Mouse (Mus musculus): ENCODE measurements around the gene Gm13212. TPM values are rescaled to one million over a fixed set of nuclear protein-coding genes. Genes with fewer than 3 reads are reported as not detected.
A peak's percentile ranks its signal among the peaks of the same experiment; 100 is the strongest.
"Not testable (repeated sequence)": the region's sequence is repeated elsewhere in the genome, so short reads cannot be mapped to it uniquely, and the experiment has no call there.

The Gm13212 gene
- total RNA-seq (2012; rRNA removed): 15.2 and 20.4 TPM in 2 replicates
- polyA plus RNA-seq (2012; ENCODE audit: insufficient read depth in 1 of 2, insufficient read length in 2 of 2, low read depth in 1 of 2, low replicate concordance in 2 of 2, missing spikeins in 1 of 2): 10 to 100 TPM in 1 of 2 experiments, not detected in 1; 11.6 TPM

- H3K4me3 ChIP-seq (ENCODE audit: control insufficient read depth in 1 of 2, insufficient read depth in 1 of 2, low read depth in 2 of 2, low read length in 2 of 2): peak within 1 kb of the TSS; percentile 69 to 77
- peak; percentile 35; the same call in 1 of the 2 replicates for TF ChIP-seq ELF1 (IDR thresholded peaks at IDR 0.05; ENCODE audit: low read depth, low read length)
- TF ChIP-seq TBP (IDR thresholded peaks at IDR 0.05; ENCODE audit: low read depth, low read length): peak; percentile 38; the same call in 1 of the 2 replicates
- peak; percentile 17; the same call in 1 of the 2 replicates for TF ChIP-seq SIN3A (IDR thresholded peaks at IDR 0.05; ENCODE audit: low read length)
- TF ChIP-seq USF1 (IDR thresholded peaks at IDR 0.05; ENCODE audit: low read depth, low read length): peak; percentile 54; the same call in 1 of the 2 replicates
- TF ChIP-seq POLR2A (IDR thresholded peaks at IDR 0.05; ENCODE audit: control insufficient read depth in 1 of 2, insufficient read depth in 1 of 2, low read depth in 1 of 2, low read length in 2 of 2, poor library complexity in 1 of 2): peak; percentile 43 to 62; a peak in 3 of 4 replicates
- TF ChIP-seq HCFC1 (IDR thresholded peaks at IDR 0.05; ENCODE audit: low read depth, low read length): peak; percentile 51; the same call in 1 of the 2 replicates
- H3K36me3 ChIP-seq (ENCODE audit: control insufficient read depth in 1 of 2, insufficient read depth in 2 of 2, low read length in 2 of 2); H3K27me3 ChIP-seq (ENCODE audit: control insufficient read depth in 1 of 2, insufficient read depth in 2 of 2, low read length in 2 of 2); H3K4me1 ChIP-seq (ENCODE audit: control insufficient read depth in 1 of 2, insufficient read depth in 2 of 2, low read length in 2 of 2); H3K79me2 ChIP-seq (ENCODE audit: control insufficient read depth, insufficient read depth, low read length, poor library complexity); H3K9me3 ChIP-seq (replicated peaks; ENCODE audit: insufficient read depth, low read length): not testable (repeated sequence)
- H3K27ac ChIP-seq (ENCODE audit: control insufficient read depth, low read depth, low read length): peak within 1 kb of the TSS; percentile 77
- peak within 1 kb of the TSS; percentile 63 for H3K9ac ChIP-seq (ENCODE audit: control insufficient read depth, low read depth, low read length, poor library complexity, severe bottlenecking)
- DNase-seq (ENCODE audit: low read depth, low spot score): peak; percentile 92
Observed at GRCm38 (mm10) chr4:145585078-145585477, at the start of gene Gm13212. TSS of gene Gm13212 (plus strand) at chr4:145585166.

GRCm38 (mm10) chr4:145543861-145544260, 41.1 kb upstream of the Gm13212 start:
- not testable (repeated sequence) for H3K4me3 ChIP-seq (ENCODE audit: control insufficient read depth in 1 of 2, insufficient read depth in 1 of 2, low read depth in 2 of 2, low read length in 2 of 2); H3K36me3 ChIP-seq (ENCODE audit: control insufficient read depth in 1 of 2, insufficient read depth in 2 of 2, low read length in 2 of 2); H3K9me3 ChIP-seq (replicated peaks; ENCODE audit: insufficient read depth, low read length); H3K4me1 ChIP-seq (ENCODE audit: control insufficient read depth in 1 of 2, insufficient read depth in 2 of 2, low read length in 2 of 2); H3K27ac ChIP-seq (ENCODE audit: control insufficient read depth, low read depth, low read length); H3K9ac ChIP-seq (ENCODE audit: control insufficient read depth, low read depth, low read length, poor library complexity, severe bottlenecking); DNase-seq (ENCODE audit: low read depth, low spot score); H3K27me3 ChIP-seq (ENCODE audit: control insufficient read depth in 1 of 2, insufficient read depth in 2 of 2, low read length in 2 of 2); H3K79me2 ChIP-seq (ENCODE audit: control insufficient read depth, insufficient read depth, low read length, poor library complexity)

- TF ChIP-seq RAD21 (IDR thresholded peaks at IDR 0.05; ENCODE audit: low read depth, low read length): peak; percentile 36
- peak; percentile 52 to 64 (median 62) for TF ChIP-seq CTCF (IDR thresholded peaks at IDR 0.05 in 2 of 3, conservative IDR thresholded peaks at IDR 0.05 in 1 of 3; ENCODE audit: control insufficient read depth in 1 of 3, insufficient read depth in 1 of 3, low read depth in 2 of 3, low read length in 3 of 3, poor library complexity in 1 of 3, severe bottlenecking in 1 of 3)
- peak; percentile 42 for DNase-seq (ENCODE audit: low read depth, low spot score)
- H3K4me1 ChIP-seq (ENCODE audit: control insufficient read depth in 1 of 2, insufficient read depth in 2 of 2, low read length in 2 of 2); H3K36me3 ChIP-seq (ENCODE audit: control insufficient read depth in 1 of 2, insufficient read depth in 2 of 2, low read length in 2 of 2); H3K27me3 ChIP-seq (ENCODE audit: control insufficient read depth in 1 of 2, insufficient read depth in 2 of 2, low read length in 2 of 2); H3K9ac ChIP-seq (ENCODE audit: control insufficient read depth, low read depth, low read length, poor library complexity, severe bottlenecking); H3K79me2 ChIP-seq (ENCODE audit: control insufficient read depth, insufficient read depth, low read length, poor library complexity); H3K27ac ChIP-seq (ENCODE audit: control insufficient read depth, low read depth, low read length); H3K9me3 ChIP-seq (replicated peaks; ENCODE audit: insufficient read depth, low read length); H3K4me3 ChIP-seq (ENCODE audit: control insufficient read depth in 1 of 2, insufficient read depth in 1 of 2, low read depth in 2 of 2, low read length in 2 of 2): not testable (repeated sequence)
Observed at GRCm38 (mm10) chr4:145545106-145545505, 39.9 kb upstream of the Gm13212 start.

GRCm38 (mm10) chr4:145545734-145546349, 39.1 kb upstream of the Gm13212 start:
- DNase-seq (ENCODE audit: low read depth, low spot score); H3K9me3 ChIP-seq (replicated peaks; ENCODE audit: insufficient read depth, low read length); H3K79me2 ChIP-seq (ENCODE audit: control insufficient read depth, insufficient read depth, low read length, poor library complexity); H3K27me3 ChIP-seq (ENCODE audit: control insufficient read depth in 1 of 2, insufficient read depth in 2 of 2, low read length in 2 of 2); H3K9ac ChIP-seq (ENCODE audit: control insufficient read depth, low read depth, low read length, poor library complexity, severe bottlenecking); H3K4me3 ChIP-seq (ENCODE audit: control insufficient read depth in 1 of 2, insufficient read depth in 1 of 2, low read depth in 2 of 2, low read length in 2 of 2); H3K4me1 ChIP-seq (ENCODE audit: control insufficient read depth in 1 of 2, insufficient read depth in 2 of 2, low read length in 2 of 2); H3K27ac ChIP-seq (ENCODE audit: control insufficient read depth, low read depth, low read length); H3K36me3 ChIP-seq (ENCODE audit: control insufficient read depth in 1 of 2, insufficient read depth in 2 of 2, low read length in 2 of 2): not testable (repeated sequence)

GRCm38 (mm10) chr4:145546477-145546876, 38.5 kb upstream of the Gm13212 start:
- H3K9me3 ChIP-seq (replicated peaks; ENCODE audit: insufficient read depth, low read length); H3K27me3 ChIP-seq (ENCODE audit: control insufficient read depth in 1 of 2, insufficient read depth in 2 of 2, low read length in 2 of 2); H3K79me2 ChIP-seq (ENCODE audit: control insufficient read depth, insufficient read depth, low read length, poor library complexity); H3K27ac ChIP-seq (ENCODE audit: control insufficient read depth, low read depth, low read length); H3K36me3 ChIP-seq (ENCODE audit: control insufficient read depth in 1 of 2, insufficient read depth in 2 of 2, low read length in 2 of 2); H3K4me1 ChIP-seq (ENCODE audit: control insufficient read depth in 1 of 2, insufficient read depth in 2 of 2, low read length in 2 of 2); DNase-seq (ENCODE audit: low read depth, low spot score); H3K4me3 ChIP-seq (ENCODE audit: control insufficient read depth in 1 of 2, insufficient read depth in 1 of 2, low read depth in 2 of 2, low read length in 2 of 2); H3K9ac ChIP-seq (ENCODE audit: control insufficient read depth, low read depth, low read length, poor library complexity, severe bottlenecking): not testable (repeated sequence)
